Mouse (Mus musculus) midbrain, postnatal 0 days (tissue): Measurements from ENCODE around the gene 9230104L09Rik. TPM values are rescaled to one million over a fixed set of nuclear protein-coding genes. Genes with fewer than 3 reads are reported as not detected.

ENCODE experiments used
- ATAC-seq: fragments of 200-750 bp; cut with Nextera tagmentation; 2 replicates; pipeline ENCODE4 v1.8.0; 2017; ENCODE audit warnings: moderate number of reproducible peaks, mild to moderate bottlenecking, moderate TSS enrichment, moderate library complexity; ENCODE audit not compliant: low FRiP score
- DNase-seq: peaks from one replicate; pipeline ENCODE4 v3.0.0-alpha.2; 2015; ENCODE audit warnings: low spot score
- H3K27ac ChIP-seq: fragments of 300-500 bp; sonication (generic); 2 replicates; pipeline ENCODE4 v1.5.1; 2014; ENCODE audit warnings: low read depth, mild to moderate bottlenecking, low read length, mixed read lengths
- H3K27me3 ChIP-seq: fragments of 300-500 bp; sonication (generic); 2 replicates; pipeline ENCODE4 v1.6.1; 2014; ENCODE audit warnings: low read length, control low read depth, mixed read lengths; ENCODE audit not compliant: insufficient read depth
- H3K36me3 ChIP-seq: fragments of 300-500 bp; sonication (generic); 2 replicates; pipeline ENCODE4 v1.6.1; 2014; ENCODE audit warnings: low read length, control low read depth, mixed read lengths; ENCODE audit not compliant: insufficient read depth
- H3K4me1 ChIP-seq: fragments of 300-500 bp; sonication (generic); 2 replicates; pipeline ENCODE4 v1.6.1; 2014; ENCODE audit warnings: mild to moderate bottlenecking, control low read depth, antibody characterized with exemption, low read length, mixed read lengths; ENCODE audit not compliant: insufficient read depth
- H3K4me2 ChIP-seq: fragments of 300-500 bp; sonication (generic); 2 replicates; pipeline ENCODE4 v1.6.1; 2014; ENCODE audit warnings: low read depth, mild to moderate bottlenecking, low read length, mixed read lengths; ENCODE audit not compliant: poor library complexity, severe bottlenecking
- H3K4me3 ChIP-seq: fragments of 300-500 bp; sonication (generic); 2 replicates; pipeline ENCODE4 v1.5.1; 2014; ENCODE audit warnings: low read depth, mild to moderate bottlenecking, low read length, moderate library complexity
- H3K9ac ChIP-seq: fragments of 300-500 bp; sonication (generic); replicated peaks from 2 replicates; pipeline ENCODE4 v1.6.1; 2014; ENCODE audit warnings: mild to moderate bottlenecking, low read length, moderate library complexity, mixed read lengths; ENCODE audit not compliant: poor library complexity, severe bottlenecking
- H3K9me3 ChIP-seq: fragments of 300-500 bp; sonication (generic); 2 replicates; pipeline ENCODE4 v1.6.1; 2016; ENCODE audit warnings: low read length, control low read depth
- CTCF ChIP-seq: IDR thresholded peaks from 2 replicates; pipeline ENCODE4 v1.5.1; 2016; ENCODE audit warnings: antibody characterized with exemption, mild to moderate bottlenecking
- WGBS: fragments of 180-500 bp; shearing (Covaris S2); extraction: QIAGEN DNeasy Blood & Tissue Kit; methylation state at CpG from one replicate; pipeline ENCODE4 v1.1.7; 2014; 5-methylcytosine and 5-hydroxymethylcytosine counted together
- polyA plus RNA-seq: library from polyadenylated mRNA; unstranded; fragments of >200 nt; fragmentation: Nextera tagmentation; extraction: Ambion mirVana; gene quantifications from 2 replicates; pipeline ENCODE4 v1.2.1, GENCODE M21; 2015
- total RNA-seq: library from RNA; depleted of rRNA; stranded (reverse); fragments of >200 nt; gene quantifications from 2 replicates; pipeline ENCODE4 v1.2.3, GENCODE M21; 2014; rRNA removed

9230104L09Rik gene
- total RNA-seq (not detected in 2 replicates), polyA plus RNA-seq (not detected in 2 replicates)

DNA sequence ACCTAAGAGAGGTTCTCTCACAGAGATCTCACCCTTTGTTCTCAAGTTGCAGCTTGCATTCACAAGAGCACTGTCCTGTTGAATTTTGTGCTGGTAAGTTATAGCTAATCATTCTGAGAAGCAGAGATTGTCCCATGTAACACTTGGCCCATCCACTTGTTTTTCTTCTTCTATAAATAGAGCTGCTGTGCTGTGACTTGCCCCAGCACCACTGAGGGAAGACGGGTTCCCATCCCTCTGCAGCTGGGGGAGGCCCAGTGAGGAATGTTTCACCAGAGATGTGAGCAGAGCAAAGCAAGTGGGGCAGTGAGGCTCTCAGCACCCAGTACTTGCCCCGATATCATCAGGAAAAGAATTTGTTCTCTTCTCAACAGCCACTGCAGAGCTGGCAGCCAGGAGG, at the start of gene 9230104L09Rik:
9230104L09Rik (minus strand) TSS at position 73 of the 400 bp plus-strand sequence.
- Histone ChIP-seq H3K36me3 (no peaks in the 10 kb centered on the region), H3K27ac (no peak within 1 kb of the TSS), H3K4me2 (no peak within 1 kb of the TSS), H3K4me1 (no peaks in the 10 kb centered on the region), H3K9ac (no peak within 1 kb of the TSS), H3K4me3 (no peak within 1 kb of the TSS), H3K9me3 (no peaks in the 10 kb centered on the region), H3K27me3 (no peaks in the 10 kb centered on the region)
- no peak for DNase-seq
- ATAC-seq = no peak
- no peak for TF ChIP-seq CTCF
- WGBS = 76% methylated on average over 2 of the region's 2 CpGs

DNA sequence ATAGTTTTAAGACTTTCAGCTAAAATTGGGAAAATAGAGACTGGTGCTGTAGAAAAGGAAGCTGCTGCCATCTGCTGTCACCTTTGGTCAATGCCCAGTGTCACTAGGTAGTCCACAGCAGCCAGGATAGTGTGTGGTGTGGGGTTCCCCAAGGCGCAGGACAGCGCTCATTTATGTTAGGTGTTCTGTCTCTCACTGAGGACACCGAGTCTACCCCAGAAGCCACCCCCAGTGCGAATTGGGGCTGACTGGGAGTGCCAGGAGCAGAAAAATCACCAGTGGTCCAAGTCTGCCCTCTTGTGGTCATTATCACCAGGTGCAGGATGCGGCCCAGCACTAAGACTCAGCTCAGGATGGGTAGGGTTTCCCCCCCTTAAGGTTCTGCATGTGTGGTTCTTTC, 37.4 kb upstream of the 9230104L09Rik start:
- Histone ChIP-seq H3K9ac (no peak overlapping the region), H3K27ac (no peak overlapping the region), H3K36me3 (no peaks in the 10 kb centered on the region), H3K4me1 (no peaks in the 10 kb centered on the region), H3K9me3 (no peaks in the 10 kb centered on the region), H3K4me3 (no peak overlapping the region), H3K27me3 (no peaks in the 10 kb centered on the region), H3K4me2 (no peak overlapping the region)
- peak; percentile 50 for DNase-seq
- peak; percentile 77 for TF ChIP-seq CTCF
- peak; percentile 62; the same call in 1 of the 2 replicates for ATAC-seq
- WGBS = 14% methylated on average over 5 of the region's 5 CpGs

DNA sequence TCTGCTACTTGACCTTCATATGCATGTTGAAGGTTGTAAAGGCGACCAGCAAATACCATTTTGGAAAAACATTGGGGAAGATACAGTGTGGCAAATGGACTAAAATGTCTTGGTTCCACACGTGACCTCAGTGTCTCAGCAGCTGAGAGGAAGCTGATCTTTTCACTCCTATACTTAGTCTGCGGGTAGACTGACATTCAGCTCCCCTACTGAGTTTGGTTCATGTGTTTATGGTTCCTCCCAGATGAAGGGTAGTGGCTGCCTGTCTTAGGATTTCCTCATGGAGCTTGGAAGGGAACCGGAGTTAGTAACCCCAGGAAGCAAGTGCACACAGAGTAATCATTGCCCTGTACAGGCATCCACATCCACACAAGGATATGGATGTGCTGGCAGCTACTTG, 35.5 kb upstream of the 9230104L09Rik start:
- no peaks in the 10 kb centered on the region for H3K27me3 ChIP-seq
- H3K4me2 ChIP-seq = no peak overlapping the region
- H3K27ac ChIP-seq = no peak overlapping the region
- H3K4me1 ChIP-seq = no peaks in the 10 kb centered on the region
- no peaks in the 10 kb centered on the region for H3K36me3 ChIP-seq
- H3K9ac ChIP-seq = no peak overlapping the region
- DNase-seq (no peak), ATAC-seq (no peak)
- no peaks in the 10 kb centered on the region for H3K9me3 ChIP-seq
- WGBS = 63% methylated on average over 4 of the region's 4 CpGs
- H3K4me3 ChIP-seq = no peak overlapping the region
- TF ChIP-seq CTCF = no peak

DNA sequence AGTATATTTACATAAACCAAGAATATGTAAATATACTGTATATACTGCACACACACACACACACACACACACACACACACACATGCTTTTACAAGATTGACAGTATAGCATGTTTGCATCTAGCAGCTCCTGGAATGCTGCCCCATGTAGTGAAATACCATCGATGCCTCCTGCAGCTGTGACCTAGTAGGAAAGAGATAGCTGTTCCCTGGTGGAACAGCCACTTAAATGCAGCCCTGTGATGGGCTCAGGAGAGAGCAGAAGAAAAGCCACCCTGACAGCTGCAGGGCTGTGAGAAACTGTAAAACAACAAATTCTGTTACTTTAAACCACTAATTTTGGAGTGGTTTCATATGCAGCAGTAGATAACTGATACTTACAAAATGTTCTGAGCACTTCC, 31.4 kb upstream of the 9230104L09Rik start:
- H3K4me2 ChIP-seq = no peak overlapping the region
- TF ChIP-seq CTCF = no peak
- no peaks in the 10 kb centered on the region for H3K4me1 ChIP-seq
- no peaks in the 10 kb centered on the region for H3K36me3 ChIP-seq
- no peak overlapping the region for H3K27ac ChIP-seq
- no peak for ATAC-seq
- 90% methylated on average over 1 of the region's 1 CpGs for WGBS
- no peak overlapping the region for H3K9ac ChIP-seq
- H3K4me3 ChIP-seq = no peak overlapping the region
- DNase-seq = no peak
- no peaks in the 10 kb centered on the region for H3K9me3 ChIP-seq
- no peaks in the 10 kb centered on the region for H3K27me3 ChIP-seq

DNA sequence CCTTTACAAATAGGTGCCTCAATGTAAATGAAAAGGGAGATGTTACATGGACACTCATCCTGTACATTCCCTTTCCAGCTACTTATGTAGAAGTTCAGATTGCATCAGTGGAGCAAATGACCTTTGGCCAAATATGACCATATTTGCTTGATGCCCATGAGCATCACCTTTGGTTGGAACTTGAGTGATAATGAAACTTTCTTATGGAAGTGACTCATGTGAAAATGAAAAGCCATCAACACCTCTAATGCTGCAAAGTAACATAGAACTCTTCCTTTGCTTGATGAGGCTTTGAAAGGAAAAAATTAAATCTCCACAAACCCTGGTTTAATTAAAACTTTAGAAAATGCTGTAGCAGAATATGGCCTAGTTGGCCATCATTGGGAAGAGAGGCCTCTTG, 28.3 kb upstream of the 9230104L09Rik start:
- H3K4me1 ChIP-seq = no peaks in the 10 kb centered on the region
- H3K9ac ChIP-seq = no peak overlapping the region
- H3K4me2 ChIP-seq = no peak overlapping the region
- DNase-seq (no peak), ATAC-seq (no peak)
- no peak overlapping the region for H3K27ac ChIP-seq
- H3K36me3 ChIP-seq = no peaks in the 10 kb centered on the region
- H3K4me3 ChIP-seq = no peak overlapping the region
- no peaks in the 10 kb centered on the region for H3K9me3 ChIP-seq
- TF ChIP-seq CTCF = no peak
- no peaks in the 10 kb centered on the region for H3K27me3 ChIP-seq

DNA sequence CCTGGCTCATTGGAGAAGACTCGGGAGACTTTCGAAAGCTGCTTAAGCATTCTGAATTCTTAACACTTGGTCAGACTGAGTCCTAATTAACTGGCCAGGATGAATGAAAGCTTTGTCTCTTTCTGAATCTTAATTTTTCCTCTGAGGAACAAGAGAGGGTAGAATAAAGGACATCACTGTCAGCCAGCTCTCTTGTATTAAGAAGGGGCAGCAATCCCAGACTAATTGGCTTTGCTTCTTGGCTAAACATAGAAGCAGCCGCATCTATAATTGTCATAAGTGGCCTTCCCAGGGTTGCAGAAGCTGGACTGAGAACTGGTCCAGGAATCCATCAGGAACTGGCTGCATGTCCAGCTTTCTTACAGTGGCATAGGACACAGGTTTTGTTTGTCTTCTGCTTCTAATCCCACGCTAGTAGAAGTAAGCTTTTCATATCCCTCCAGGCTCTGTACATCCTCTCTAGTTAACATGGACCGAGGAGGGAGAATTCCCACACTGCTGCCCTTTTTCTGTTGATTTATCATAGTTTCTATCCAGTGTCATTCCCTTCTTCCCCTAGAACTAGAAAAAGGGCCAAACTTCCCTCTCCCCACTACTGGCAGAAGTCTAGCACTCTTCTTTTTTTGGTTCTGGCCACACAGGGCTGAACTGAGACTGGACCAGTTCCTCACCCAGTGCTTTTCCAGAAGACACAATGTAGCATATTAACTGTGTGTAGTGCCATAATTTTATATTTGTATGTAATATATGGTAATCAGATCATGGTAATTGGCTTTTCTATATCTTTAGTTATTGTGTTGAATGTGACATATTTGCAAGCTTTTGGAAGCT, 25.4 kb upstream of the 9230104L09Rik start:
- peak overlapping the region; percentile 27 for H3K27ac ChIP-seq
- WGBS = 15% methylated on average over 5 of the region's 5 CpGs
- no peak for TF ChIP-seq CTCF
- no peak overlapping the region for H3K9ac ChIP-seq
- H3K4me1 ChIP-seq = no peaks in the 10 kb centered on the region
- H3K4me3 ChIP-seq = no peak overlapping the region
- no peaks in the 10 kb centered on the region for H3K36me3 ChIP-seq
- no peak overlapping the region for H3K4me2 ChIP-seq
- DNase-seq (peak; percentile 91), ATAC-seq (peak; percentile 89)
- H3K27me3 ChIP-seq = no peaks in the 10 kb centered on the region
- no peaks in the 10 kb centered on the region for H3K9me3 ChIP-seq
